Mouse (Mus musculus): ENCODE measurements around the gene Rexo5. TPM values are rescaled to one million over a fixed set of nuclear protein-coding genes. Genes with fewer than 3 reads are reported as not detected.

Gene Rexo5
- polyA plus RNA-seq, 1 experiment, result not detected

DNA sequence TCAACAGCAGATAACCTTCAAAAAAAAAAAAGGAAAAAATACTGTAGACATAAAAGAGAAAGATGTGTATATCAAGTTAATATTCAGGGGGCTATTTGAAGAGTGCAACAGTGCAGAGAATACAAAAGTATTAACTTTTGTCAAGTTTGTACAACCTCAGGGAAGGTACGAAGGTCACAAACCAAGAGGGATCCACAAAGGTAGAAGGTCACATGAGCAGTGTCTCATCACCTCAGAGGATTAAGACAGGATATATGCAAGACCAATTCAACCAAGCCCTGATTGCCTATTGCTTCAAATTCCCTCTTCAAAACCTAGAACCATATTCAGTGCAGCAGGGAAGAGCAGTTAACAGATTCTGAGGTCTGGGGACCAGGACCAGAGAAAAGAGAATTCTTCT lies 59.4 kb downstream of the Rexo5 start:
- no peak for TF ChIP-seq POLR2A (IDR thresholded peaks at IDR 0.05; ENCODE audit: insufficient read depth, low read depth, low read length)
- no peak for TF ChIP-seq CTCF (IDR thresholded peaks at IDR 0.05; ENCODE audit: insufficient read depth, low read depth, low read length)
- Histone ChIP-seq H3K27ac (ENCODE audit: insufficient read depth, low read depth, low read length) (no peak overlapping the region), H3K4me1 (ENCODE audit: control insufficient read depth, insufficient read depth, low read length) (no peaks in the 10 kb centered on the region), H3K4me3 (ENCODE audit: insufficient read depth, low read depth, low read length) (no peak overlapping the region)
- 98% methylated on average over 1 of the region's 1 CpGs for WGBS

DNA sequence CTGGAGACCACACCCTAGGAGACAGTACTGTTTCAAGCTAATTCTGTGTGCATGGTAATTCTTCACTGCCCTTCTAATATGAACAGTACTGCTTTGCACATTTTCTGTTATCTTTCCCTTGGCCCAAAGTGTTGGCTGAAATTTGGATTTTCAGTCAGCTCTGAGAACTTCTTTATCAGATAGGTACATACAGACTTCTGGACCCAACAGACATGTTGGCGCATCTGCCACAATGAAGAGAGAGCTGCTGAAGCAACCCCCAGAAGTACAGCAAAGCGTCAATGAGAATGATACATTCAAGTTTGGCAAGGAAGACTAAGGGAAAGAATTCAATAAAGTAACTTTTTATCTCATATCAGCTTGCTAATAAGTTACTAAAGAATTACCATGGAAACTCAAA lies 60.6 kb downstream of the Rexo5 start:
- TF ChIP-seq POLR2A (IDR thresholded peaks at IDR 0.05; ENCODE audit: insufficient read depth, low read depth, low read length), result no peak
- TF ChIP-seq CTCF (IDR thresholded peaks at IDR 0.05; ENCODE audit: insufficient read depth, low read depth, low read length), result no peak
- 99% methylated on average over 2 of the region's 2 CpGs for WGBS
- Histone ChIP-seq H3K27ac (ENCODE audit: insufficient read depth, low read depth, low read length) (no peak overlapping the region), H3K4me1 (ENCODE audit: control insufficient read depth, insufficient read depth, low read length) (peaks cover 1% of the 10 kb centered on the region; the same call in 1 of the 2 replicates), H3K4me3 (ENCODE audit: insufficient read depth, low read depth, low read length) (no peak overlapping the region)

DNA sequence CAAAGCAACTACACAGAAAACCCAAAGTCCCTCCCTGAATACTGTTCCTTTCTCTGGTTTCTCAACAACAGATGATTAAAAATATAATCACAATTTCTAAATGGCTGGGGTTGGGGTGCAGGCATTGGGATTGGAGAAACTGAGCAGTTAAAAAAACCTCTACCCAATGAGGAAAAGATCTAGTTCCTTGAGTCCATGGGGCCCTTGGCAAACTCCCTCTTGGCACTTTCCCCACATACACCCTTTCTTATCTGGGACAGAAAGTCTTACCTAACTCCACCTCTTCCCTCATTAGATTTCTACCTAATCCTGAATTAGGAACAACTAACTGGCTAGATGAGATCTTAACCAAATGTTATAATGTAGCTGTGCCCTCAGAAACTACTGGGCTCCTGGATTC lies 61.2 kb downstream of the Rexo5 start:
- Histone ChIP-seq H3K27ac (ENCODE audit: insufficient read depth, low read depth, low read length) (no peak overlapping the region), H3K4me1 (ENCODE audit: control insufficient read depth, insufficient read depth, low read length) (peaks cover 5% of the 10 kb centered on the region; the same call in 1 of the 2 replicates), H3K4me3 (ENCODE audit: insufficient read depth, low read depth, low read length) (no peak overlapping the region)
- no peak for TF ChIP-seq CTCF (IDR thresholded peaks at IDR 0.05; ENCODE audit: insufficient read depth, low read depth, low read length)
- TF ChIP-seq POLR2A (IDR thresholded peaks at IDR 0.05; ENCODE audit: insufficient read depth, low read depth, low read length), result no peak

DNA sequence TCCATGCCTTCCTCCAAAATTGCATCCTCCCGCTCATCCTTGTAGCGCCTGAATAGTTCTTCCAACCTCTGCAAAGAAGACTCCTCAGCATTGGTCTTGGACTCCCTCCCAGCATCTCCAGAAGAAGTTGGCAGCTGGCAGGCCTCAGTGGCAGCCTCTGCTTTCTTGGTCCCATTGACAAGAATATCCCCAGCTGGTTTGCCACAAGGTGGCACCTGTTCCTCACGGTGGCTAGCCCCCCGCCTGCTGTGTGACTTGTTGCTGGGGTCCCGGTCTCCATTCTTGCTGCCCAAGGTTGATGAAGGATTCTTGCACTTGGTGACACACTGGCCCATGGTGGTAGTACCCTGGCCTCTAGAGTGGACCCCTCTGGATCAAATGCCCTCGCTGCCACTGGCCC lies 65.7 kb downstream of the Rexo5 start:
- Histone ChIP-seq H3K4me3 (ENCODE audit: insufficient read depth, low read depth, low read length) (no peak overlapping the region), H3K27ac (ENCODE audit: insufficient read depth, low read depth, low read length) (no peak overlapping the region), H3K4me1 (ENCODE audit: control insufficient read depth, insufficient read depth, low read length) (peaks cover 12% of the 10 kb centered on the region)
- WGBS, result 78% methylated on average over 6 of the region's 6 CpGs
- TF ChIP-seq POLR2A (IDR thresholded peaks at IDR 0.05; ENCODE audit: insufficient read depth, low read depth, low read length) (no peak), CTCF (IDR thresholded peaks at IDR 0.05; ENCODE audit: insufficient read depth, low read depth, low read length) (no peak)

DNA sequence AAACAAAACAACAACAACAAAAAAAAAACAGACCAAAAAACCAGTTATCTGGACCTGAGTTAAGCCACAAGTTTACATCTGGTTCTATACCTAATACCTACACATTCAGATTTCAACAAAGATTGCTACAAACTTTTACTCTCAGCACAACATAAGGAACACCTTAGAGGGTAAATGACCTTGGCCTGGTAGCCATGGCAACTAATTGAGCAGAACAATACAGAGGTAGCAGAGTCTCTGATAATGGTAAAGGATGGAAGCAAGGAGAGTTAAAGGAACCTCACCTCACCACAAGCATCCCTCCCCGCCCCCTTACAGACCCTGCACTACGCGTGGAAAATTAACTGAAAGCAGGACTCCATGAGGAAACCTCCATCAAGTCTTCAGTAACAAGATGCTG lies 66.3 kb downstream of the Rexo5 start:
- H3K4me1 ChIP-seq (ENCODE audit: control insufficient read depth, insufficient read depth, low read length), result peaks cover 12% of the 10 kb centered on the region
- no peak overlapping the region for H3K4me3 ChIP-seq (ENCODE audit: insufficient read depth, low read depth, low read length)
- TF ChIP-seq CTCF (IDR thresholded peaks at IDR 0.05; ENCODE audit: insufficient read depth, low read depth, low read length) (no peak), POLR2A (IDR thresholded peaks at IDR 0.05; ENCODE audit: insufficient read depth, low read depth, low read length) (no peak)
- 91% methylated on average over 3 of the region's 3 CpGs for WGBS
- no peak overlapping the region for H3K27ac ChIP-seq (ENCODE audit: insufficient read depth, low read depth, low read length)

DNA sequence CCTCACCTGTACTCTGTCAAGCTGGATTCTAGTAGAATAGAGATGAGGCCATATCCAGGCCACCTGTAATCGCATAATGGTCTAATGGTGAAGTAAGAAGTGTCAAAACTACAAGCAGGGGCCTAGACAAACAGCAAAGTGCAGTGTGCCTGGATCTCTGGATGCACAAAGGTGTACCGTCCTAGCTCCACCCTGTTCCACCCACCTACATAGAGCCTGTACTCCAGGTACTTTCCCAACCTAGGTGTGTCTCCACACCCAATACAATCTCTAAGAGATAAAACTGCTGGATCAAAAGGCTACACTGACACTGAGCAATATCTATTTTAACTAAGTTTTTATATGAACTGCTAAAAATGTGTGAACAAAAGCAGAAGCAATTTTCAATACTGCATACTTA lies 66.7 kb downstream of the Rexo5 start:
- no peak overlapping the region for H3K4me3 ChIP-seq (ENCODE audit: insufficient read depth, low read depth, low read length)
- H3K27ac ChIP-seq (ENCODE audit: insufficient read depth, low read depth, low read length), result no peak overlapping the region
- TF ChIP-seq POLR2A (IDR thresholded peaks at IDR 0.05; ENCODE audit: insufficient read depth, low read depth, low read length) (no peak), CTCF (IDR thresholded peaks at IDR 0.05; ENCODE audit: insufficient read depth, low read depth, low read length) (no peak)
- WGBS, result 93% methylated on average over 2 of the region's 2 CpGs
- H3K4me1 ChIP-seq (ENCODE audit: control insufficient read depth, insufficient read depth, low read length), result peaks cover 12% of the 10 kb centered on the region

DNA sequence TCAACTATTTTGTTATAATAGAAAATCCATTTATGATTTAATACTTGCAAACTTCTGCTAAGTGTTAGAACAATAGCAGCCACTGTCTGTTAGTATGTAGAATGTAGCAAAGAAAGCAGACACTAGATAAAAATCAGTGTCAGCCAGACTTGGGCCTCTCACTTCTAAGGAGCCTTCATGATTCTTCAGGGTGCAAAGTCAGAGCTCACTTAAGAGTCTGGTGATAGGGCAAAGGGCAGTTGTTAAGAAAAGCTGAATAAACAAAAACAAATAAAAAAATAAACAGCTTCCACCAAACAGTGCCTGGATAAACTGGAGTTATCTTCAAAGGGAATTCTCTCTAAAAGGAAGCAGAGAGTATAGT lies 67.1 kb downstream of the Rexo5 start:
- TF ChIP-seq POLR2A (IDR thresholded peaks at IDR 0.05; ENCODE audit: insufficient read depth, low read depth, low read length), result no peak
- H3K4me1 ChIP-seq (ENCODE audit: control insufficient read depth, insufficient read depth, low read length), result peaks cover 12% of the 10 kb centered on the region
- no peak overlapping the region for H3K4me3 ChIP-seq (ENCODE audit: insufficient read depth, low read depth, low read length)
- no peak overlapping the region for H3K27ac ChIP-seq (ENCODE audit: insufficient read depth, low read depth, low read length)

DNA sequence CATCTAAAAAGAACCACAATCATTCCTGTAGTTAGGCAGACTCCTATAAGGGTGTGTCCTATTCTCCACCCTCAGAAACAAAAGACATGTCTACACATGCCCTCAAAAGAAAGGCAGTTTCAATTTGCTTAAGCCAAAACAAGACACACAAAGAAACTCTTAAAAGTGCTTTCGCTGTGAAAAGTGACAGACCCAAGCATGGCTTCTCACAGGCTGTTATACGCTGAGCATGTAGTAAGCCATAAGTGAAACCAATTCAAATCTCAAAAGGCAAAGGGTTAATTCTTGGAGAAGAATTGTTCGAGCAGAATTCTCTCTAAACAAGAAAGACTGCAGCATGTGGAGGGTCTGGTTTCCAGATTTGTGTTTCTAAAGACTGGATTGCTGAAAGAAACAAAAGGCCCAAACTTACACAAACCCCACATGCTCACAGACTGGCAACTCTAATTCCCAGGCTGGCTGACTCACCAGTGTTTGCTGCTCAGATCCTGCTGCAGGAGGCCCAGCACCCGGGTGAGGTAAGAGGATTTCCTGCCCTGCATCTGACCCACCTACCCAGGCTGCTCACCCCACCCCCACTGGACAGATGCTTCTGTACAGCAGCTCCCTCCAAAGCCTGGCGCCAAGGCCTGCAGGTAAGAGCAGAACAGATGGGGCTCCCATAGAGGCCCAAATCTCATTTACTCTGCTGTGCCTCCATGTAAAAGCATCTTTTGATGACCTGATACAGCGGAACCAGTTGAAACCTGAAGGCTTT lies 67.7 kb downstream of the Rexo5 start:
- WGBS, result 35% methylated on average over 6 of the region's 6 CpGs
- peak overlapping the region; percentile 67; the same call in 1 of the 2 replicates for H3K27ac ChIP-seq (ENCODE audit: insufficient read depth, low read depth, low read length)
- H3K4me1 ChIP-seq (ENCODE audit: control insufficient read depth, insufficient read depth, low read length), result peaks cover 12% of the 10 kb centered on the region
- TF ChIP-seq CTCF (IDR thresholded peaks at IDR 0.05; ENCODE audit: insufficient read depth, low read depth, low read length) (no peak), POLR2A (IDR thresholded peaks at IDR 0.05; ENCODE audit: insufficient read depth, low read depth, low read length) (no peak)
- H3K4me3 ChIP-seq (ENCODE audit: insufficient read depth, low read depth, low read length), result no peak overlapping the region

DNA sequence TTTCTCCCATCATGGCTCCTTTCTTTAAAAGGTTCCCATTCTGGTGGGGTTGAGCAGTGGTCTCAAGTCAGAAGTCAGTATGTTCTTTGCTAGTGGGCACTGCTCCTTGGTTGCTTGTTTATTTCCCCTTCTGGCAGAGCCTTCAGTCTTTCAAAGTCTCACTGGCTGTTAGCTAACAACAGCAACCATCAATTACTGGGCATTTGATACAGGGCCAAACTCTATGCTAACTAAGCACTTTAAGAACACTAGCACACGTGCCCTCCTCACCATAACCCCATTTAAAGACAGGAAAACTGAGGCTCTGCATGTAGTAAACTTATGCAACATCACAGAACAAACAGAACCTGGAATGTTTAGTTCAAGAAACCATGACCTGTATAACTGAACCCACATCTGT lies 68.4 kb downstream of the Rexo5 start:
- peaks cover 12% of the 10 kb centered on the region for H3K4me1 ChIP-seq (ENCODE audit: control insufficient read depth, insufficient read depth, low read length)
- no peak overlapping the region for H3K4me3 ChIP-seq (ENCODE audit: insufficient read depth, low read depth, low read length)
- WGBS, result 23% methylated on average over 1 of the region's 1 CpGs
- TF ChIP-seq POLR2A (IDR thresholded peaks at IDR 0.05; ENCODE audit: insufficient read depth, low read depth, low read length), result no peak
- TF ChIP-seq CTCF (IDR thresholded peaks at IDR 0.05; ENCODE audit: insufficient read depth, low read depth, low read length), result no peak
- peak overlapping the region; percentile 67; the same call in 1 of the 2 replicates for H3K27ac ChIP-seq (ENCODE audit: insufficient read depth, low read depth, low read length)

DNA sequence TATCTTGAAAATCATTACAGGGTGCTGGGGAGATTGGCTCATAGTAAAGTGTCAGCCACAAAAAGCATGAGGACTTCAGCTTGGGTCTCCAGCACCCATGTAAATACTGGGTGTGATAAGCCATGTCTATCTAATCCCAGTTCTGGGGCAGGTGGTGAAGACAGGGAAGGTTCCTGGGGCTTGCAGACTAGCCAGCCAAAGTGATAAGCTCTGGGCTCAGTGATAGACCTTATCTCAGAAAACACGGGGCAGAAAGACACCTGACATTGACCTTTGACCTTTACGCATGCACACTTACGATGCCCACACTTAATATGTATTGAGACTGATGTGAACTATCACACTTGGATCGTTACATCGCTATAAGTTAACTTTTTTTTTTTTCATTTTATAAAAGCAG lies 70.7 kb downstream of the Rexo5 start:
- Histone ChIP-seq H3K4me1 (ENCODE audit: control insufficient read depth, insufficient read depth, low read length) (peaks cover 9% of the 10 kb centered on the region), H3K27ac (ENCODE audit: insufficient read depth, low read depth, low read length) (no peak overlapping the region), H3K4me3 (ENCODE audit: insufficient read depth, low read depth, low read length) (no peak overlapping the region)
- no peak for TF ChIP-seq CTCF (IDR thresholded peaks at IDR 0.05; ENCODE audit: insufficient read depth, low read depth, low read length)
- TF ChIP-seq POLR2A (IDR thresholded peaks at IDR 0.05; ENCODE audit: insufficient read depth, low read depth, low read length), result no peak
- WGBS, result 97% methylated on average over 5 of the region's 5 CpGs
